Mouse (Mus musculus): Measurements from ENCODE around the gene Fam181b. TPM values are rescaled to one million over a fixed set of nuclear protein-coding genes. Genes with fewer than 3 reads are reported as not detected.

The Fam181b gene
- polyA plus RNA-seq (2012; ENCODE audit: insufficient read depth, insufficient read length, missing spikeins) = not detected in 2 replicates

- TF ChIP-seq POLR2A (IDR thresholded peaks at IDR 0.05; ENCODE audit: borderline replicate concordance, low read depth, low read length) (no peak), CTCF (IDR thresholded peaks at IDR 0.05; ENCODE audit: low read depth, low read length) (no peak)
- no peak within 1 kb of the TSS for H3K27ac ChIP-seq (ENCODE audit: insufficient read depth, low read depth, low read length)
- no peaks in the 10 kb centered on the region for H3K4me1 ChIP-seq (ENCODE audit: control insufficient read depth, insufficient read depth, low read length)
- H3K4me3 ChIP-seq (ENCODE audit: insufficient read depth, low read length) = 0 out of 2 replicates have a peak within 1 kb of the TSS, but pooled peaks have one; percentile 21
Measured at GRCm38 (mm10) chr7:93079785-93080730, at the start of gene Fam181b. Gene Fam181b, plus strand, starts transcription at chr7:93079865.

GRCm38 (mm10) chr7:93037763-93038471, 41.7 kb upstream of the Fam181b start:
- no peak overlapping the region for H3K27ac ChIP-seq (ENCODE audit: insufficient read depth, low read depth, low read length)
- TF ChIP-seq CTCF (IDR thresholded peaks at IDR 0.05; ENCODE audit: low read depth, low read length) = no peak
- no peak for TF ChIP-seq POLR2A (IDR thresholded peaks at IDR 0.05; ENCODE audit: borderline replicate concordance, low read depth, low read length)

GRCm38 (mm10) chr7:93038472-93038828, 41.2 kb upstream of the Fam181b start:
- TF ChIP-seq CTCF (IDR thresholded peaks at IDR 0.05; ENCODE audit: low read depth, low read length) = no peak
- no peak for TF ChIP-seq POLR2A (IDR thresholded peaks at IDR 0.05; ENCODE audit: borderline replicate concordance, low read depth, low read length)
- H3K4me1 ChIP-seq (ENCODE audit: control insufficient read depth, insufficient read depth, low read length) = no peaks in the 10 kb centered on the region
- no peak overlapping the region for H3K4me3 ChIP-seq (ENCODE audit: insufficient read depth, low read length)
- no peak overlapping the region for H3K27ac ChIP-seq (ENCODE audit: insufficient read depth, low read depth, low read length)

More at GRCm38 (mm10) chr7:93037763-93038471, 41.7 kb upstream of the Fam181b start:
- Histone ChIP-seq H3K4me1 (ENCODE audit: control insufficient read depth, insufficient read depth, low read length) (no peaks in the 10 kb centered on the region), H3K4me3 (ENCODE audit: insufficient read depth, low read length) (no peak overlapping the region)

- Histone ChIP-seq H3K27ac (ENCODE audit: insufficient read depth, low read depth, low read length) (no peak overlapping the region), H3K4me3 (ENCODE audit: insufficient read depth, low read length) (no peak overlapping the region), H3K4me1 (ENCODE audit: control insufficient read depth, insufficient read depth, low read length) (no peaks in the 10 kb centered on the region)
- TF ChIP-seq CTCF (IDR thresholded peaks at IDR 0.05; ENCODE audit: low read depth, low read length) (no peak), POLR2A (IDR thresholded peaks at IDR 0.05; ENCODE audit: borderline replicate concordance, low read depth, low read length) (no peak)
Measured at GRCm38 (mm10) chr7:93039542-93039941, 40.1 kb upstream of the Fam181b start.

- Histone ChIP-seq H3K4me3 (ENCODE audit: insufficient read depth, low read length) (no peak overlapping the region), H3K4me1 (ENCODE audit: control insufficient read depth, insufficient read depth, low read length) (no peaks in the 10 kb centered on the region), H3K27ac (ENCODE audit: insufficient read depth, low read depth, low read length) (no peak overlapping the region)
- no peak for TF ChIP-seq POLR2A (IDR thresholded peaks at IDR 0.05; ENCODE audit: borderline replicate concordance, low read depth, low read length)
- no peak for TF ChIP-seq CTCF (IDR thresholded peaks at IDR 0.05; ENCODE audit: low read depth, low read length)
Measured at GRCm38 (mm10) chr7:93044359-93044758, 35.3 kb upstream of the Fam181b start.

- Histone ChIP-seq H3K4me1 (ENCODE audit: control insufficient read depth, insufficient read depth, low read length) (no peaks in the 10 kb centered on the region), H3K4me3 (ENCODE audit: insufficient read depth, low read length) (no peak overlapping the region), H3K27ac (ENCODE audit: insufficient read depth, low read depth, low read length) (no peak overlapping the region)
- TF ChIP-seq POLR2A (IDR thresholded peaks at IDR 0.05; ENCODE audit: borderline replicate concordance, low read depth, low read length) = no peak
- no peak for TF ChIP-seq CTCF (IDR thresholded peaks at IDR 0.05; ENCODE audit: low read depth, low read length)
Measured at GRCm38 (mm10) chr7:93044788-93045187, 34.9 kb upstream of the Fam181b start.

- TF ChIP-seq POLR2A (IDR thresholded peaks at IDR 0.05; ENCODE audit: borderline replicate concordance, low read depth, low read length) = no peak
- no peak for TF ChIP-seq CTCF (IDR thresholded peaks at IDR 0.05; ENCODE audit: low read depth, low read length)
- no peak overlapping the region for H3K27ac ChIP-seq (ENCODE audit: insufficient read depth, low read depth, low read length)
Measured at GRCm38 (mm10) chr7:93060831-93061230, 18.8 kb upstream of the Fam181b start.

GRCm38 (mm10) chr7:93061747-93062146, 17.9 kb upstream of the Fam181b start:
- H3K4me1 ChIP-seq (ENCODE audit: control insufficient read depth, insufficient read depth, low read length) = no peaks in the 10 kb centered on the region
- no peak overlapping the region for H3K4me3 ChIP-seq (ENCODE audit: insufficient read depth, low read length)
- H3K27ac ChIP-seq (ENCODE audit: insufficient read depth, low read depth, low read length) = no peak overlapping the region
- TF ChIP-seq POLR2A (IDR thresholded peaks at IDR 0.05; ENCODE audit: borderline replicate concordance, low read depth, low read length) (no peak), CTCF (IDR thresholded peaks at IDR 0.05; ENCODE audit: low read depth, low read length) (no peak)

More at GRCm38 (mm10) chr7:93060831-93061230, 18.8 kb upstream of the Fam181b start:
- Histone ChIP-seq H3K4me1 (ENCODE audit: control insufficient read depth, insufficient read depth, low read length) (no peaks in the 10 kb centered on the region), H3K4me3 (ENCODE audit: insufficient read depth, low read length) (no peak overlapping the region)

GRCm38 (mm10) chr7:93062189-93062588, 17.5 kb upstream of the Fam181b start:
- Histone ChIP-seq H3K4me3 (ENCODE audit: insufficient read depth, low read length) (no peak overlapping the region), H3K27ac (ENCODE audit: insufficient read depth, low read depth, low read length) (no peak overlapping the region), H3K4me1 (ENCODE audit: control insufficient read depth, insufficient read depth, low read length) (no peaks in the 10 kb centered on the region)
- TF ChIP-seq CTCF (IDR thresholded peaks at IDR 0.05; ENCODE audit: low read depth, low read length) = no peak
- TF ChIP-seq POLR2A (IDR thresholded peaks at IDR 0.05; ENCODE audit: borderline replicate concordance, low read depth, low read length) = no peak
